Mouse (Mus musculus): ENCODE measurements around the gene Bmpr1b.

Bmpr1b gene

DNA sequence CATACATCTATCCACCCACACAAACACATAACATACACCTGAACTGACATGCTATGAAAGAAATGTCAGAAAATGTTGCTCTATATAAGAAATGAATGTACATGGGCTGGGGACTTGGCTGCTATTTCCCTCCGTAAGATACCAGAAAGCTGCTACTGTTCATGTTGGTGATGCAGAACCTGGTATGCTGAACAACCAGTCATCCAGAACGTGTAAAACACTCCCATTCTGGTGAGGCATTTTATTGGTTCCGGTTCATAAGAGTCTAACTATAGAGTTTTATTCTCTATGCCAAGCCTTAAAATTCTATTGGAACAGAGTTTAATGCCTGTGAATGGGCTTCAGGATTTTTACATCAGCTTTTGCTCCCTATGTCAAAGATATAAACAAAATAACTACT, 55.0 kb downstream of the Bmpr1b start:
- no peak for DNase-seq (ENCODE audit: low spot score in 2 of 2)

DNA sequence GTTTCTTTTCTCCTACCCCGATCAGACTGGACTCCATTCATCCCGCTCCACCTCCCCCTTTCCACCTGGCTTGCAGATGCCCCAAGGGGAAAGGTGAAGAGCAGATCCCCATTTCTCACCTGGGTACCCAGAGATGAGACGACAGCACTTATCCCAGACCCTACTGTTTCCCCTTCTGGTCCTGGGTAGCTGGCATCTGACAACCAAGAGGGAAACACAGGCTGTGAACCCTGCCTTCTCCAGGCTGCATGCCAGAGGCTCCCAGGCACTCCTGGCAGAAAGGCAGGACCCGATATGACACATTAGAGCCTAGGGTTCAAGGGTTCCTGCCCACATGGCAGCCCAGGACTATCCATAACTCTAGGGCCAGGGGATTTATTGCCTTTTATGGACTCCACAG, 56.0 kb downstream of the Bmpr1b start:
- DNase-seq (ENCODE audit: low spot score in 2 of 2): no peak

DNA sequence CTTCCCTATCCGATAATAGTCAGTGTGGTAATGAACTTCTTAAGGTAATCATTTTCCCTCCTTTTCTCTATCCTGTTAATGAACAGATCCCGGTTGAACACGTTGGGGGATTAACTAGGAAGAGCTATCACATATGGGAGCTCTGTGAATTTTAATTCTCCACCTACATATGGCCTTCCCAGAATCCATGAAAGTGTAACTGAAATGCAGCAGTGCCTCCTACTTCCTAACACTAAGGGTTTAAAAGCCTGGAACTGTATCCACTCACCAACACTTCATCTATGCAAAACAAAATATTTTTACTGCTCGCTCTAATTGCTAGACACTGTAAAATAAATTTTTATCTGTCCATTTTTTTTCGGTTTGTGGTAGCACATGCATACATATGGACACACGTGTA, 63.0 kb downstream of the Bmpr1b start:
- DNase-seq (ENCODE audit: low spot score in 2 of 2): no peak

DNA sequence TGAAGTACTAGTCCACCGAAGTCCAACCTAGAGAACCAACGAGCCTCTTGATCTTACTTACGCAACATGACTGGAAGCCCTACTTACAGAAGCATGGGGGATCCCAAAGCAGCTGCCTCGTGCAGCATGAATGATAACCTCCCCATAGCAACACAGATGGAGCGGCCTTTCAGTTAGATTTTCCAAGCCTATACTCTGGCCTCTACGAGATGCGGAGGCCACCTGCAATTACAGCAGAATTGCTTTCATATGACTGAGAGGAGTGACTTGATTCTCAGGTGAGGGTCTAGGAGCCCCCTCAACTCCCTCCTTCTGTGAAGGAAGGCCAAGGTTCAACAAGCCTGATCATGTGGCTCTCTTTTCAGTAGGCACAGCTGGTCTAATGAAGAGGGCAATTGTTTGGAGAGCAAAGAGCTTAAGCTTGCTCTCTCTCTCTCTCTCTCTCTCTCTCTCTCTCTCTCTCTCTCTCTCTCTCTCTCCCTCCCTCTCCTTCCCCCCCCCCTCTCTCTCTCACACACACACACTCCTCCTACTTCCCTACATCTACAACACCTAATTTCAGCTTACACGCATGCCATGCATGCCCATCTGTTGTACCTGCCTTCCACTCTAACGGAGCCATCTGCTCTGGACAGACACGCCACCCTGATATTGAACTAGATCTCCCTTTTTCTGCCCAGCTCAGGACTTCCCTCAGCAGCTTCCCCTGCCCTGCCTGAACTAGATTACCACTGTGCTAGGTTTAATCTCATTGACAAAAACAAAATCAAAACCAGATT, 65.0 kb downstream of the Bmpr1b start:
- DNase-seq (ENCODE audit: low spot score in 2 of 2): no peak

DNA sequence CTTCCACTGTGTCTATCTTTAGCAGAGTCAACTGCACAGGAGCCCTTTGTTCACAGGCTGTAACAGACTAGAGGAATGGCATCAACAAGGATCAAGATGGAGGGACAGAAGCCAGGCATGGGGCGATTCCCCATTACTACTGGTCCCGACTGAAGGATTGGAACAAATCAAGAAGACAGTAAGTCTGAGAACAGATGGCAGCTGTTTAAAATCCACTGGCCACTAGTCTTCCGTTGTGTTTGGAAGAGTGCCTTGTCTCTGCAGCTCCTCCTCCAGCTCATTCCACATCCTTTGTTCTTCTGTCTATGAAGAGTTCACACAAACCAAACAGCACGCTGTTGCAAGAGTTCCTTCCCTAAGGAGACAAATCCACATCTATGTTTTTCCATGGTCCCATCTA, 65.6 kb downstream of the Bmpr1b start:
- no peak for DNase-seq (ENCODE audit: low spot score in 2 of 2)

DNA sequence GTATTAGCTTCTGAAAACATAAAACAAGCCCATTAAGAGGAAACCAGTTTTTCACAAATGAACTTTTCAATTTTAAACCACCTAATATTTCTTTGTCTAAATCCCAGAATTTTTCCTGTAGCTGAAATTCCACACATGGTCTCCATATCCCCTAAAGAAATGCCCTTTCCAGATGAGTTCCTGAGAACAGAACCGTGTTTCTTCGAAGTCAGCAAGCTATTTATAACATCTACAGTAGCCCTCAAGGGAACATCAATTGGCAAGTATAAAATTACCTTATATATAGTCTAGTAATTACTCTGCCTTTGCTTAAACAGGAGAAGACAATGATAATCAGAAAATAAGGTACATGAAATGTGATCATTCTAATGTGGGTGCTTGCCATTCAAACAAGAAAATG, 70.1 kb downstream of the Bmpr1b start:
- no peak for DNase-seq (ENCODE audit: low spot score in 2 of 2)

DNA sequence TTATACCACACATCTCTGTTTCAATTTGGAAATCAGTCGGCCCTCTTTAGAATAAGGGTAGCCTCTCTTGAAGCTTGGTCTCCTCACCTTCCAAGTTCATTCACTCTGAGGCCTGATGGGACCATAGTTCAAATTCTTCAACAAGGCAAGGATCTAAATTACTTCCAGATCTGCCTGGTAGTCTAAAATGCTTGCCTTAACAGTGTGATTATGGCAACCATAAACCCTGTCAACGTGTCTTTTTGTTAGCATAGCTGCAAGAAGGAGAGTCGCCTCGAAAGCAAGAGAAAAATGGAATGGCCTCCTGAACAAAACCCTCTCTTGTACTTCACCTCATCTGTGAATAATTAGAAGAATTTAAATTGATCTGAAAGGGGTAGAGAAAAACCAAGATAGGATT, 75.2 kb downstream of the Bmpr1b start:
- no peak for DNase-seq (ENCODE audit: low spot score in 2 of 2)

DNA sequence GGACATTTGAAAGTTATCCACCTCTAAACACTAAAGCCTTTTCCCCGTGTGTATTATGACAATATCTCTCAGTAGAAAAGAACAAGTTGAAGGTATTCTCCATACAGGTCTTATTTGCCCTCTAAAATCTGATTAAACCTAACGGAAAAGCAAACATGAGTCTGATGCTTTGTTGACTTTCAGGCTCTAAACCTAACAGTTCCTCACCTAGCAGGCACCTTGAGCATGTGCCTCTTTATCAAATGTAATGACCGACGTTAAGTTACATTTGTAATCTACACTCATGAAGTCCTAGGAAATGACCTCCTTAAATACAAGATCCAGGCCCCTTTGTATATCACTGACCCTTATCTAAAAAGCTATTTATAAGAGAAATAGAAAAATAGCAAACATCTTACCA, 79.5 kb downstream of the Bmpr1b start:
- DNase-seq (ENCODE audit: low spot score in 2 of 2): no peak

DNA sequence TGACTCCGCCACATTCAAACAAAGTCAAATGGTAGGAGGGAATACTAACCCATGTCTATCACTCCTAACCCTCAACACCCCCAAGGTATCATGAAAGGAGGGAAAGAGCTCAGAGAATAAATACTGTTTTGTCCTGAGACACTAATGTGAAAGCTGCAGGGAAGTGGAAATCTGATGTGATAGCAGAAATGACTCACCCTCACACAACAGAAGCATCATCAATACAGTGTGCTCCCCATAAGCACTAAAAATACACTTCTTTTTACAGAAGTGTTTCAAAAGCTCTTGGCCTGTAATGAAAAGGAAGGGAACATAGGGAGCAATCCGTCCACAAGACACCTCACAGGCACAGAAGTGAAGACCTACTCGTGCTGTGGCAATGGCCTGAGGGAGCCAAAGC, 83.3 kb downstream of the Bmpr1b start:
- no peak for DNase-seq (ENCODE audit: low spot score in 2 of 2)

DNA sequence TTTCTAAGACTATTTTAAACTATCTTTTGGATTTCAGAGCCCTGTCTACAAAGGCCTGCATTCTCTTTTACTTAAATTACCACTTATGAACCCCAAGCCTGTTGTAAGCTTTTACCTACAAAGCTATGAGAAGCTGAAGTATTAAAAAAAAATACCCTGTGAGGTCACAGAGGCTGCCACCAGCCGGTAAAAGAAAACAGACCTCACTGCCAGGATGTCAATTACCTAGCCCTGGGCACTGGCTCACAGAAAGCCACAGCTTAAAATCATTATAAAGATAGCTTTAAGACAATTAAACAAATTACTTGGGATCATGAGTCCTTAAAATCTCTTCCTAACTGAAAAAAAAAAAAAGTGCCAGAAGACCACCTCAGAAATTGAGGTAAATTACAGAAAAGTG, 85.1 kb downstream of the Bmpr1b start:
- DNase-seq (ENCODE audit: low spot score in 2 of 2): no peak

DNA sequence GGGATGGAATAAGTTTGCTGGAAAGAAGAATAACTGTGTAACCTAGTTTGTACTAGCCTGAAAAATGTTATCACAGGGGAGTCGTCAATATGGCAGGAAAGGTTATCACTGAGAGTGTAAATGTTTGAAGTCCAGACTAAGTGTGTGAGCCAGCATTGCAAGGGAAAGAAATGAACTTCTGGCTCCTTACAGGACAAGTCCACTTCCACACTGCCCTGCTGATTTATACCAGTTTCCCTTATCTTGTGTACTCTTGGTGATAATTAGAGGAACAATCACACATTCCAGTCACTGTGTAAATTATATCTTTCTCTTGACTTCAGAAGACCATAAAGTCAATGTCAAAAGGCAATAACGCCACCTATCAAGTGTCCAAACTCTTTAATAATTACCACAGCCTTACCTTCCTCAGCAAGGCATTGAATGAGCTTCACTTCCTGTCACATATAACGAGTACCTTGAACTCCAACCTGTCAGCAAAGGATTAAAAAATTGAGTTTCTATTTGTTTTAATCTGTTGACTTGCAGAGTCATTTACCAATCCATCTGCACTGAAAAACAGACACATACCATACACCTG, 91.4 kb downstream of the Bmpr1b start:
- no peak for DNase-seq (ENCODE audit: low spot score in 2 of 2)

DNA sequence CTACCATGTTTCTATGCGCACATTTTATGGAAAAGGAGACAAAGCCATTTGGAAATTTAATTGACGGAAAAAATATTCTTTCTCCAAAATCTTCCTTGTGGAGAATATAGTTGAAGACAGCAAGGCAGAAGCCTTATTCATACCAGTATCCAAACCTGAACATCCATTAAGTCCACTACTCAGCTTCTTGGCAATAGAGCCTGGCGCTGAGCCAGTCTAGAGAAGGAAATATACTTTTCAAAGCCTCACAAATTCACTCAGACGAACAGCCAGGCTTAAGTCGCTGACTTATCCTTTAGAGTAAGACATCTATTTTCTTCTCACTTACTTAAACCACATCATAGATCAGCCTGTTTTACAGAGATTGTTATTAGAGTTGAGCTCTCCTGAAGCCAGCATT, 97.6 kb downstream of the Bmpr1b start:
- no peak for DNase-seq (ENCODE audit: low spot score in 2 of 2)

DNA sequence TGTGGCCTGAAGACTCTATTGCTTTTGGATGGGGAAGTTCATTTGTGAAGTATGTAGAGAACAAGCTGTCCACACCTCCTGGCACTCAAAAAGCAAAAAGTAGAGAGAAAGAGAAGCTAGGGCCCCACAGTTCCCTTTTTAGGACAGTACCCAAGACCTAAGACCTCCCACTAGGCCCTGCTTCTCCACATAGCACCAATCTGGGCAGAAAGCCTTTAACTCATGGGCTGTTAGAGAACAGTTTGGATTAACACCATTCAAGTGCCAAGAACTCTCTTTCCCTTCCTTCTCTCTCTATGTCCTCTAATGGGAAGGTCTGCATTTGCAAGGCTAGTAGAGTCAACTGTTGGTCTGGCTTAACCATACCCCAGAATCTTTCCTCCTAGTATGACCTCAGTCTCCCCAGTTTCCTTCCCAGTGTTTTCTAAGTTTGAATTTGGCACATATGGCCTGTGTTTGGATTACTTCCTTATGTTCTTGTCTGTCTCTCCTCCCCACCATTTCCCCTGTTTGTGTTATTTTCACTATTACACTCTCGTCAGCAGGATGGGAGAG, 102.4 kb downstream of the Bmpr1b start:
- DNase-seq (ENCODE audit: low spot score in 2 of 2): no peak

DNA sequence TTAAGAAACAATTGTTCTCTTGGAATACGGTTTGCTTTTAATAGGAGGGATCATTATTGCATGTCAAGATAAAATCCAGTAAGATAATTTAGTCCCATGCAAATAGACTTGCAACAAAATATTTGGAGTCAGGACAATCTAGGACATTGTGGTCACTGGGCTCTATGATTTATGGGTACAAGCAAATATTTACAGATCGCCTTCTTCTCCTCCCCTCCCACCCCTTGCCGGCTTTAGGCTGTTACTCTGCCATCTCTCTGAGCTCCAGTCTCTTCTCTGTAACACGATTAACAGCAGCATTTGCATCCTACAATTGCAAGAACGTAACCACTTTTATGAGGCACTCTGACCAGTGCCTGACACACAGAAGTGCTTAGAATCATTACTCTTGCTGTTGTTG, 104.1 kb downstream of the Bmpr1b start:
- DNase-seq (ENCODE audit: low spot score in 2 of 2): no peak

DNA sequence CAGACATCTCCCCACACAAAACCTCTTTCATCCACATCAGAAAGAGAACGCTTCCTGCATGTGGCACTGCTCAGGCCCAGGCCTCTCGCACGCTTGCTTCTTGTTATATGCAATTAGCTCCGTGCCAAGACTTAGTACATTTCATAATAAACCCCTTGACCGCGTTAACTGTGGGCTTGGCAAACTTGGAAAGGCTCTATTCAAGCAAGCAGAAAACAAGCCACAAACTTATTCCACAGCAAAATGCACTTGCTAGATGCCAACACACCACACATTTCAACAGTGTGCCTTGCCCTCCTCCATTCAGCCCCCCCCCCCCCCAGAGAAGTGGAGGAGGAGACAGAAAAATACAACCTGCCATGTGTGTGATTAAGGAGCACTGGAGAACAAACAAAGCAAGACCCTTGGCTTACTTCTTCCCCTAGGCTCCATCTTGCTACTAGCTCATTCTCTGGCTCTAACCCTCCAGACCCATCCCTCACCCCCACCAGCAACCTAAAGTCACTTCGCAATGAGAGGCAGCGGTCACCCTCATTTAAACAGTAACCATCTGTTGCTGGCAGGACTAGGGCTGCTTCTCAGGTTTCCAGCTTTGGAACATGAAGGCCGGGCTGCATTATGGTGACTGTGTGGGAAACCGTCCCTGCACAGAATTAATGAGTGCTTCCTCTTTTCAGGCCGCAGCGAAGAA, 105.5 kb downstream of the Bmpr1b start:
- no peak for DNase-seq (ENCODE audit: low spot score in 2 of 2)

DNA sequence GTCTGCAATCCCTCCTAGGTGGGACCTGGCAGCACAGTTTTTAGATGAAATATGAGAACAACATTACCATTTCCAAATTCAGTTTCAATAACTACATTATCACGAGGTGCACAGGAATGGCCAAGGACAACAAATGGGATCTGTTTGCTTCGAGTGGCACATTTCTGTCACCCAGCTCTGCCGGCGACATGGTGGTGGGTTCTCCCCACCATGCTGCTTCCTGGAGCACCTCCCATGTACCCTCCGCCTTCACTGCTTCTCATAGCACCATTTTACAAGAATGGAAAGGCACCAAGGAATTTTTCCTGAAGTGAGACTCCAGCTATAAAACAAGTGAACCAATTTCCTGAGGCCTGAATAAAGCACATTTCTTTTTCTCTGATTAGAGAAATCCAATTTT, 108.0 kb downstream of the Bmpr1b start:
- DNase-seq (ENCODE audit: low spot score in 2 of 2): no peak

DNA sequence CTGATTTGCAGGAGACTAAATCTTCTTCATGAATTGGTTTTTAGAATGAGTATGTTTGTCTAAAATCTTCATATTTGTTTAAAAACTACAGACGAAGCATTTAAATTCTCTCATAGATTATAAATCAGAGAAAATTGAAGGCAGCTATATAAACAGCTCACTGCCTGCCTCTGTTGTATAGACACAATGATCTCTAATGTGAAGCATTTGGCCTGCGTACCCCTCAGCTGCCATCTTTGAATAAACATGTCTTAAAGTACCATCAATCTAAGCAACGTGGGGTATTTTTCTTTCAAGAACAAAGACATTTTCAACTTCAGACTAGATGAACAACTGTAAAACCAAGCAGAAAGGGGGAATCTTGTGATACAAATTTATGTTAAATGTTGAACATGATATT, 109.3 kb downstream of the Bmpr1b start:
- no peak for DNase-seq (ENCODE audit: low spot score in 2 of 2)

DNA sequence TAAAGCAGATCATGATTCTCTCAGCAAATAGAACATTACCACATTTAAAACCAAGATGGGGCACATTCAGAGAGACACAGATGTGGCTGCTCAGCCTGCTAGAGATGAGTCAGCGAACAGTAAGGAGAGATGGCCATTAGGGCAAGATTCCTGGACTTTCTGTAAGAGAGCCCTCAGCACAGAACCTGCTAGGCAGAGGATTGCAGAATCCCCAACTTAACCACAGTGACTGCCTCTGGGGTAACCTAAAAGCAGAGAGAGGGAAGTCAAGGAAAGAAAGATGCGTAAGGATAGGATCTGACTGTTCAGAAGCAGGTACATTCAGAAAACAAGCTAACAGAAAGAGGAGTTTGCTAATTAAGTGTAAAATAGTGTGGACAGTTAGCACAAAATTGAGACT, 118.5 kb downstream of the Bmpr1b start:
- DNase-seq (ENCODE audit: low spot score in 2 of 2): no peak

DNA sequence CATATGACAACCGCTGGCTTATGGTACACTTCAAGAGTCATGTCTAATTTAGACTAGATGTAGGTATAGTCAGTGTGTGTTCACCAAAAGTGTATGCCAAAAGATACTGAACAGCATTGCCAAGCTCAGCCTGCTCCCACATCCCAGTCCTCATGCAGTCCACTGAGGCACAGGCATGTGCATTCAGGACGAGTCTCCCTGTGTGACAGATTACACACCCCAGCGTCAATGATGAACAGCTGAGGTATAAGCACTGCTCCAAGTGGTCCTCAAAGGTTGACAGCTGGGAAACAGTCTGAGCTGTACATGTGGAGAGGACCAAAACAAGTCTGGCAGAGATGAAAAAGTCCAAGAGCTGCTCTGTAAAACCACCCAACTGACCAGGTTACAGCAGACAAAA, 119.6 kb downstream of the Bmpr1b start:
- no peak for DNase-seq (ENCODE audit: low spot score in 2 of 2)

DNA sequence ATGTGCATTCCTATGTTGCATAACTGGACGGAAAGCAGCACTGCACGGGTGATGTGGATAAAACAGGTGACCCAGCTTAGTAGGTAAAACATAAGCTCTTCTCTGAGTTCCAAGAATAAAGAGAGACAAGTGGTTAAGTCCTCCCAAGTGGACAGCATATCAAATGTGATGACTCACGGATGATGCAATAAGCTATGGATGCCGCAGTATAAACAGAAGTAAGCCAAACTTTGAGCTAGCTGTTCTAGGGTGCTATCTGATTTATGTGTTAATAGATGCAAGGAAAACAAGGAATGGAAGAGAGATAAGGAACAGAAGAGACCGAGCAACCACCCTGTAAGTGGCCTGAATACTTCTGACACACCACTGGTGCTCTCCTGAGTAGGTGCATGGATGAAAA, 120.1 kb downstream of the Bmpr1b start:
- no peak for DNase-seq (ENCODE audit: low spot score in 2 of 2)

DNA sequence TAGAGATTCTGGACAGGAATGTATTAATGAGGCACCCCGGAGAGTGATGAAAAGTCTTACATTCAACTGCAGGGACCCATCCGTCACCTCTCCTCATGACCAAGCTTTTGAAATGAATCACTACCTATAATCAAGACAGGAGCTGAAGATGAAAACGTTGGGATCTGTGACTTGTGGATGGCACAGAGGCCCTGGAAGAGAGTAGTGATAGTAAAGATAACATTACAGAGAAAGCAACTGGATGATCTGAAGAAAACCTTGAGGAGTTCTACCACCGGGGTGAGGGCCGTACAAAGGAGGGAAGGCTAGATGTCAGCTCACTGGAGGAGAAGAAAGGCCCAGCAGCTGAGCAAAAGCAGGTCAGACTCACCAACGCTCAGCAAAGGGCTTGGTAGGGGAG, 120.7 kb downstream of the Bmpr1b start:
- DNase-seq (ENCODE audit: low spot score in 2 of 2): no peak

DNA sequence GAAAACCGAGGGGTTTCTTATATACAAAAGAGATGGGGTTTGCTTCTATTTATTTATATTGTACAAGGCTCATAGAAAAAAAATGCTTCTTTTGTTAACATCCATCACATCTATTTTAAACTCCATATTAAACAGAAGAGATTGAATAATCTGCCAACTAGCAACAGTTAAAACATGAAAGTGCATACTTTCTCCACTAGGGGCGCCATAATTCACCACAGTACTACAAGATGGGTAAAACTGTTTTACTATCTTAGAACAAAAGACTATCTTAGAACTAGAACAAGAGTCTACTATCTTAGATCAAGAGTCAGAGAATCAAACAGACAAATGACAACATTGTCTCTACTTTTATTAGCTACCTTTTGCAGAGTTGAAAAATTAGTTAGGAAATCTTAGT, 125.8 kb downstream of the Bmpr1b start:
- no peak for DNase-seq (ENCODE audit: low spot score in 2 of 2)

DNA sequence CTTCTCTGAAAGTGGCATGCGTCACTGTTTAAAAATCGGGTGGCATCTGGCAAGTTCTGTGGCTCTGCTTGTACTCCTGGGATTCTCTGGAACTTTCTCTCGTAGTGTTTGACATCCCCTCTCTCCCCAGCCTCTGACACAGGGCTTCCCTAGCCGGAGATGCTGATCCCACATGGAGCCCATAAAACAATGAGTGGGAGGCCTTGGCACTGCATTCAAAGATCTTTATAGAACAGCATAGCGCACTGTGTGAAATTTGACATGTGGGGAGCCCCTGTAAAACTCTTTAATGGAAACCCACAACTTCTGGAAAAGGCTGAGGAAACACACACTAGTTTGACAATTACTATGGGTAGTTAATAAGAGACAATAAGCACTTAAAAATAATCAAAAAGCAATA, 126.2 kb downstream of the Bmpr1b start:
- DNase-seq (ENCODE audit: low spot score in 2 of 2): no peak

Measured in spleen, postnatal 10 days (tissue).